Mouse (Mus musculus) liver, embryonic 14.5 days (tissue): ENCODE measurements around the gene Senp7.

Experiments
- CTCF ChIP-seq: IDR thresholded peaks from 2 replicates; pipeline ENCODE4 v1.5.1; 2016; ENCODE audit warnings: antibody characterized with exemption, low read depth, control low read depth
- EP300 ChIP-seq: IDR thresholded peaks from 2 replicates; pipeline ENCODE4 v1.6.1; 2016; ENCODE audit warnings: antibody characterized with exemption, low read depth

- TF ChIP-seq CTCF = no peak
- no peak for TF ChIP-seq EP300
These were observed 28.2 kb downstream of the Senp7 start for GRCm38 (mm10) chr16:56076121-56076869.
